Comparison of ENCODE assay signal across 8 mouse cellular contexts in the genomic region with DNA sequence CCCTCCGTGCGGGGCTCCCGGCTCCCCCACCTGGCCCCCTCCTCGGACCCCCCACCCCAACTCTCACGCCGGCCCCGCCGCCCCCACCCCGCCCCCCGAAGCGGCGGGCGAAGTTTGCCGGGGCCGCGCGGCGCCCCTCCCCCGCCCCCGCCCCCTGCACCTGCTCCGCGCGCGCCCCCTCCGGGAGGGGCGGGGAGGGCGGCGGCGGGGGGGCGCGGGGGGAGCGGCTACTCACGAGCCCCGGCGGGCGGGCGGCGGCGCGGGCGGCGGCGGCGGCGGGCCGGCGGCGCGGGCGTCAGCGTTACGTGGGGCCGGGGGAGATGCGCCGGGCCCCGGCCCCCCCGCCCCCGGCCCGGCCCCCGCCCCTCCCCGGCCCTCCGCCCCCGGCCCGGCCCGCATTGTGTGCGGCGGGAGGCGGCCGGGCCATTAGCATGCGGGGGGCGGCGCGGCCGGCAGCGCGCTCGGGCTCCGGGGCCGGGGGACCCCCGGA. TPM values are rescaled to one million over a fixed set of nuclear protein-coding genes. Genes with fewer than 3 reads are reported as not detected.
DNase-seq lines count a peak whose midpoint lies in the region; ATAC-seq and TF ChIP-seq lines count a peak whose summit lies in the region.

No protein-coding gene starts in this region.

- TF ChIP-seq POLR2A in thymus, adult 2 months (IDR thresholded peaks at IDR 0.05; ENCODE audit: control insufficient read depth, extremely low read depth, insufficient read depth, low read length, poor library complexity), result no peak

- no peak for TF ChIP-seq CTCF in thymus, adult 2 months (IDR thresholded peaks at IDR 0.05; ENCODE audit: borderline replicate concordance, control insufficient read depth, extremely low read depth, insufficient read depth, low read length, poor library complexity)
- no peak for TF ChIP-seq CTCF in stomach, postnatal 0 days (IDR thresholded peaks at IDR 0.05; ENCODE audit: low read depth)

- no peaks in the 10 kb centered on the region for H3K27me3 ChIP-seq in thymus, adult 2 months (ENCODE audit: control insufficient read depth, insufficient read depth, low read length)
- H3K27me3 ChIP-seq in liver, embryonic 11.5 days (replicated peaks; ENCODE audit: control insufficient read depth, insufficient read depth, low read length), result 0 out of 2 replicates have a peak, but pooled peaks cover under 1% of the 10 kb centered on the region
- H3K27me3 ChIP-seq in stomach, postnatal 0 days (ENCODE audit: control insufficient read depth, insufficient read depth, low read length), result no peaks in the 10 kb centered on the region

- TF ChIP-seq EP300 in stomach, postnatal 0 days (optimal IDR thresholded peaks at IDR 0.05), result no peak

- H3K9ac ChIP-seq in liver, embryonic 11.5 days (ENCODE audit: low read depth, low read length), result peak overlapping the region; percentile 81
- H3K9ac ChIP-seq in stomach, postnatal 0 days (ENCODE audit: low read length), result peak overlapping the region; percentile 87

- peak overlapping the region; percentile 61 for H3K4me3 ChIP-seq in thymus, adult 2 months (ENCODE audit: control insufficient read depth, insufficient read depth, low read length)
- H3K4me3 ChIP-seq in liver, embryonic 11.5 days (ENCODE audit: low read depth, low read length), result peak overlapping the region; percentile 83
- H3K4me3 ChIP-seq in stomach, postnatal 0 days (ENCODE audit: low read depth, low read length), result peak overlapping the region; percentile 60

- no peaks in the 10 kb centered on the region for H3K36me3 ChIP-seq in thymus, adult 2 months (ENCODE audit: control insufficient read depth, insufficient read depth, low read length)
- 0 out of 2 replicates have a peak, but pooled peaks cover 3% of the 10 kb centered on the region for H3K36me3 ChIP-seq in liver, embryonic 11.5 days (ENCODE audit: control insufficient read depth, insufficient read depth, low read length)
- H3K36me3 ChIP-seq in stomach, postnatal 0 days (ENCODE audit: control insufficient read depth, insufficient read depth, low read length), result no peaks in the 10 kb centered on the region

- H3K9me3 ChIP-seq in liver, embryonic 11.5 days (ENCODE audit: control insufficient read depth, low read length), result no peaks in the 10 kb centered on the region
- no peaks in the 10 kb centered on the region for H3K9me3 ChIP-seq in stomach, postnatal 0 days (ENCODE audit: control insufficient read depth, low read length)

- peak overlapping the region; percentile 80 for H3K4me2 ChIP-seq in liver, embryonic 11.5 days
- H3K4me2 ChIP-seq in stomach, postnatal 0 days (replicated peaks; ENCODE audit: low read depth), result peak overlapping the region; percentile 71

- peak overlapping the region; percentile 69; the same call in 1 of the 2 replicates for H3K27ac ChIP-seq in thymus, adult 2 months (ENCODE audit: control insufficient read depth, insufficient read depth, low read length)
- peak overlapping the region; percentile 85 for H3K27ac ChIP-seq in liver, embryonic 11.5 days (ENCODE audit: low read depth, low read length)
- peak overlapping the region; percentile 99 for H3K27ac ChIP-seq in stomach, postnatal 0 days (replicated peaks)

- peak; percentile 86 for DNase-seq in embryo, embryonic 11 days
- DNase-seq in embryo, embryonic 9.5 days (ENCODE audit: extremely low spot score), result no peak
- no peak for DNase-seq in thymus, adult 2 months
- DNase-seq in thymus, adult 18-20 months, result no peak
- DNase-seq in liver, embryonic 11.5 days (ENCODE audit: low spot score), result no peak
- no peak for DNase-seq in stomach, postnatal 0 days (ENCODE audit: low spot score)
- no peak for DNase-seq in layer of hippocampus, postnatal 14 days (ENCODE audit: low spot score in 2 of 2)
- DNase-seq in layer of hippocampus, postnatal 25 days (ENCODE audit: extremely low spot score in 1 of 2, low spot score in 1 of 2), result no peak

- H3K4me1 ChIP-seq in thymus, adult 2 months (replicated peaks; ENCODE audit: control insufficient read depth, insufficient read depth, low read length), result peaks cover 37% of the 10 kb centered on the region
- peaks cover 47% of the 10 kb centered on the region for H3K4me1 ChIP-seq in liver, embryonic 11.5 days (replicated peaks; ENCODE audit: control insufficient read depth, insufficient read depth, low read length)
- H3K4me1 ChIP-seq in stomach, postnatal 0 days (replicated peaks; ENCODE audit: control insufficient read depth, insufficient read depth), result peaks cover 13% of the 10 kb centered on the region; the same call in 1 of the 2 replicates

- WGBS in thymus, adult 2 months, result 1% methylated on average over 12 of the region's 80 CpGs
- 2% methylated on average over 19 of the region's 80 CpGs for WGBS in liver, embryonic 11.5 days
- WGBS in stomach, postnatal 0 days, result 0% methylated on average over 4 of the region's 80 CpGs

- ATAC-seq in liver, embryonic 11.5 days (replicated peaks; ENCODE audit: low FRiP score), result peak; percentile 19; the same call in 1 of the 2 replicates
- 0 out of 2 replicates have a peak, but pooled peaks have one; percentile 3 for ATAC-seq in stomach, postnatal 0 days (ENCODE audit: low FRiP score, low TSS enrichment)

RNA-seq across cellular contexts. Expression of a gene that starts 1.1 kb away (rescaled TPM):
- 2.9 TPM in 2 replicates for polyA plus RNA-seq in thymus, adult 2 months (2012; rRNA removed)
- polyA plus RNA-seq in liver, embryonic 11.5 days (2014; fragmentation: Nextera tagmentation; extraction: Ambion mirVana), result 0.85 TPM in 1 of 2 replicates, not detected in the other
- 4.6 and 4.9 TPM in 2 replicates for polyA plus RNA-seq in stomach, postnatal 0 days (2015; fragmentation: Nextera tagmentation; extraction: Ambion mirVana)
- under 1 TPM; 0.39 to 0.95 TPM for total RNA-seq in layer of hippocampus, postnatal 14 days (2021)
- 1 to 10 TPM in 1 of 2 experiments, under 1 TPM in 1; 0.54 to 1.8 TPM for total RNA-seq in layer of hippocampus, postnatal 25 days (2021)

RNA-seq across cellular contexts. Expression of a gene that starts 6.2 kb away (rescaled TPM):
- 253 and 269 TPM in 2 replicates for polyA plus RNA-seq in thymus, adult 2 months (2012; rRNA removed)
- 19.8 and 21.9 TPM in 2 replicates for polyA plus RNA-seq in liver, embryonic 11.5 days (2014; fragmentation: Nextera tagmentation; extraction: Ambion mirVana)
- 18.1 and 18.5 TPM in 2 replicates for polyA plus RNA-seq in stomach, postnatal 0 days (2015; fragmentation: Nextera tagmentation; extraction: Ambion mirVana)
- total RNA-seq in layer of hippocampus, postnatal 14 days (2021), result 10 to 100 TPM; 37.6 to 41.2 TPM
- total RNA-seq in layer of hippocampus, postnatal 25 days (2021), result 10 to 100 TPM; 36.0 to 39.0 TPM

RNA-seq across cellular contexts. Expression of a gene that starts 27.9 kb away (rescaled TPM):
- not detected in 2 replicates for polyA plus RNA-seq in thymus, adult 2 months (2012; rRNA removed)
- polyA plus RNA-seq in liver, embryonic 11.5 days (2014; fragmentation: Nextera tagmentation; extraction: Ambion mirVana), result not detected in 2 replicates
- not detected in 2 replicates for polyA plus RNA-seq in stomach, postnatal 0 days (2015; fragmentation: Nextera tagmentation; extraction: Ambion mirVana)
- not detected for total RNA-seq in layer of hippocampus, postnatal 14 days (2021)
- total RNA-seq in layer of hippocampus, postnatal 25 days (2021), result not detected

RNA-seq across cellular contexts. Expression of a gene that starts 29.8 kb away (rescaled TPM):
- 55.2 and 62.3 TPM in 2 replicates for polyA plus RNA-seq in thymus, adult 2 months (2012; rRNA removed)
- 50.7 and 61.8 TPM in 2 replicates for polyA plus RNA-seq in liver, embryonic 11.5 days (2014; fragmentation: Nextera tagmentation; extraction: Ambion mirVana)
- 32.9 and 36.4 TPM in 2 replicates for polyA plus RNA-seq in stomach, postnatal 0 days (2015; fragmentation: Nextera tagmentation; extraction: Ambion mirVana)
- total RNA-seq in layer of hippocampus, postnatal 14 days (2021), result 10 to 100 TPM; 44.2 to 47.4 TPM
- total RNA-seq in layer of hippocampus, postnatal 25 days (2021), result 10 to 100 TPM; 27.1 to 40.5 TPM

Comparison
In these comparisons a context has a peak if more than half of its experiments do, and no peak if none do; other contexts are left out.
1. RNA of a gene that starts 6.2 kb away (polyA plus RNA-seq): 253 to 269 TPM in thymus, adult 2 months; 19.8 to 21.9 TPM in liver, embryonic 11.5 days and 18.1 to 18.5 TPM in stomach, postnatal 0 days; every median in the first group is over 10 times any median in the second.
2. Peak in every context shown above with its lines, with median percentiles within 50 percentile points of each other: H3K27ac ChIP-seq and H3K4me3 ChIP-seq.